Mouse (Mus musculus) heart, embryonic 12.5 days (tissue): Measurements from ENCODE around the gene Flywch2. TPM values are rescaled to one million over a fixed set of nuclear protein-coding genes. Genes with fewer than 3 reads are reported as not detected.
A peak's percentile ranks its signal among the peaks of the same experiment; 100 is the strongest.

Source experiments
- ATAC-seq: fragments of 200-750 bp; cut with Nextera tagmentation; 2 replicates; pipeline ENCODE4 v1.8.0; 2017; ENCODE audit warnings: moderate TSS enrichment, moderate library complexity; ENCODE audit not compliant: insufficient number of reproducible peaks, low FRiP score
- H3K27ac ChIP-seq: fragments of 300-500 bp; sonication (generic); 2 replicates; pipeline ENCODE4 v1.5.1; 2016; ENCODE audit warnings: mild to moderate bottlenecking, moderate library complexity; ENCODE audit not compliant: poor library complexity, severe bottlenecking
- H3K27me3 ChIP-seq: fragments of 300-500 bp; sonication (generic); replicated peaks from 2 replicates; pipeline ENCODE4 v1.6.1; 2016; ENCODE audit warnings: mild to moderate bottlenecking, moderate library complexity
- H3K36me3 ChIP-seq: fragments of 300-500 bp; sonication (generic); 2 replicates; pipeline ENCODE4 v1.6.1; 2016; ENCODE audit warnings: mild to moderate bottlenecking, moderate library complexity
- H3K4me1 ChIP-seq: fragments of 300-500 bp; sonication (generic); replicated peaks from 2 replicates; pipeline ENCODE4 v1.6.1; 2016; ENCODE audit warnings: mild to moderate bottlenecking
- H3K4me2 ChIP-seq: fragments of 300-500 bp; sonication (generic); 2 replicates; pipeline ENCODE4 v1.6.1; 2016; ENCODE audit warnings: mild to moderate bottlenecking, moderate library complexity
- H3K4me3 ChIP-seq: fragments of 300-500 bp; sonication (generic); 2 replicates; pipeline ENCODE4 v1.5.1; 2016; ENCODE audit warnings: mild to moderate bottlenecking
- H3K9ac ChIP-seq: fragments of 300-500 bp; sonication (generic); 2 replicates; pipeline ENCODE4 v1.6.1; 2016; ENCODE audit warnings: mild to moderate bottlenecking, moderate library complexity
- H3K9me3 ChIP-seq: fragments of 300-500 bp; sonication (generic); replicated peaks from 2 replicates; pipeline ENCODE4 v1.6.1; 2016; ENCODE audit warnings: mild to moderate bottlenecking, moderate library complexity
- WGBS: fragments of 180-500 bp; shearing (Covaris S2); methylation state at CpG from one replicate; pipeline ENCODE4 v1.1.7; 2016; 5-methylcytosine and 5-hydroxymethylcytosine counted together
- polyA plus RNA-seq: library from polyadenylated mRNA; unstranded; fragments of >200 nt; fragmentation: Nextera tagmentation; extraction: Ambion mirVana; gene quantifications from 2 replicates; pipeline ENCODE4 v1.2.1, GENCODE M21; 2016

The Flywch2 gene
- 6.9 and 7.3 TPM in 2 replicates for polyA plus RNA-seq

DNA sequence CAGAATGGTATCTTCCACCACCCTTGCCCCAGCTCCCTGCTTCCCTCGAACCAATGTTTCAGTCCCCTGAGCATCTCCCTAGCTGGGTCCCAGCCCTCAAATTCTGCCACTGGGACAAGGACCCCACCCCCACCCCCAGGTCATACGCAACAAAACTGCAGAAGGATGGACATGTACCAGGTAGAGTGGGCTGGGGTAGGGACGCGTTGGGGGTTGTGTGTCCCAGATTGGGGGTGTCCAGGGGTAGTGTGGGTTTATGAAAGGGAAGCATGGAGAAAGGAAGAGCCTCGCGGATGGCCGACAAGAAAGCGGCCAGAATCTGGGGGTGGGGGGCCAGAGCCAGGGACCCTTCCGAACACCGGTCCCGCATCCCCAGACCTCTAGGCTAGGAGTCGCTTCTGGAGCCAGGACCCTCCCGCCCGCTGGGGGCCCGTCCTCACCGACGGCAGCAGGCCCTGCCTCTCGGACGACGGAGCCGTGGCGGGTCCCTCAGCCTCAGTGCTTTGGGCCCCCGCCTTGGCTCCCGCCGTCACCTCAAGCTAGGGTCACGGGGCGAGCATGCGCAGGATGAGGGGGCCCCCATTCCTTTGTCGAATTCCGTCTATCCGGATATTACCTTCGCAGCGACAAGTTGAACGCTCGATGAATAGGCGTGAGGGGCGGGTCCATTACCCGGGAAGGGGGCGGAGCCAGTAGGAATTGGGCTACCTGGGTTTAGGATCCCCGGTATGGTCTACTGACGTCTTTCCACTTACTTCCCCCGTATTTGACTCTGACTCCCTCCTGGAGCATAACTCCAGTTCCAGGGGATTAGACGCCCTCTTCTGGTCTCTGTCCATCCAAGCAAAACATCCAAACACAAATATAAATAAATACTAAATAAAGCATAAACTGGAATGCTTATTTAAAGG, at the start of gene Flywch2:
TSS of gene Flywch2 (minus strand) at position 521 of the 911 bp plus-strand sequence.
- Histone ChIP-seq H3K4me3 (peak within 1 kb of the TSS; percentile 56), H3K9ac (peak within 1 kb of the TSS; percentile 71), H3K9me3 (no peaks in the 10 kb centered on the region), H3K27me3 (no peaks in the 10 kb centered on the region), H3K4me2 (peak within 1 kb of the TSS; percentile 84), H3K4me1 (peaks cover 13% of the 10 kb centered on the region), H3K36me3 (no peaks in the 10 kb centered on the region), H3K27ac (no peak within 1 kb of the TSS)
- peak; percentile 70 for ATAC-seq
- 3% methylated on average over 43 of the region's 43 CpGs for WGBS

DNA sequence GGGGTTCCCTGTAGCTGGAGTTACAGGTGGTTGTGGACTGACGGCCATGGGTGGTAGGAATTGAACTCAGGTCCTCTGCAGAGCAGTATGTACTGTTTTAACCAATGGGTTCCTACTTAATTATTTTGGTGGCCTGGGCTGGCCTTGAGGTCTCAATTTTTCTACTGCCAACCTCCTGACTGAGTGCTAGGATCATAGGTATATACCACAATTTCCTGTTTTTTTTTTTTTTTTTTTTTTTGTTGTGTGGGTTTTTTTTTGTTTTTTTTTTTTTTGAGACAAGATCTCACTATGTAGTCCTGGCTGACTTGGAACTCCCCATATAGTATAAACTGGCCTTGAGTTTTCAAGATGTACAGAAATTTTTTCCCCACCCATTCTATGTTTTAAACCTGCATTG, 45.3 kb upstream of the Flywch2 start:
- 97% methylated on average over 1 of the region's 1 CpGs for WGBS
- Histone ChIP-seq H3K27me3 (peaks cover 56% of the 10 kb centered on the region), H3K4me1 (peaks cover 11% of the 10 kb centered on the region), H3K4me3 (no peak overlapping the region), H3K36me3 (peaks cover 11% of the 10 kb centered on the region), H3K9me3 (no peaks in the 10 kb centered on the region), H3K27ac (no peak overlapping the region), H3K4me2 (no peak overlapping the region), H3K9ac (no peak overlapping the region)
- no peak for ATAC-seq

DNA sequence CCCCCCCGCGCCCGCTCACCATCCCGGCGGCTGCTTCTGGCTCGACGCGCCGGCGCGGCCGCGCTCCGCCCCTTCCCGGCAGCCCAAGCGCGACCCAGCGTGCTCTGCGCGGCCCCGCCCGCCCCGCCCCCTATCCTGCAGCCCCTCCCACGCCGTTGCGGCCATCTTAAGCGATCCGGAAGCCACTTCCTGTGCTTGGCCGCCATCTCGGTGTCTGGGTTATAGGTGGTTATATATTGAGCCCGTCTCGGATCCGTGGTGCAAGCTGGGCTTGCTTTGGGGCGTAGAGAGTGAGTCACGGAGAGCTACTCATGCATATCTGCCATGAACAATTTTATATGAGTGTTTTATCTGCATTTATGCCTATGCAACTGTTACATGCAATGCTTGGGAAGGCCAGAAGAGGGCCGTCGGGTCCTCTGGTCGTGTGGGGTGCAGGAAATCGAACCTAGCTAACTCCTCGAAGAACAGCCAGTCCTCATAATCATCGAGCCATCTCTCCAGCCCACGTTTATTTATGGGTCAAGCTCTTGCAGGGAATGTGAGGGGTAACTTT, 43.3 kb upstream of the Flywch2 start, which contains the start of gene Elob:
TSS of gene Elob (minus strand) at position 73 of the 556 bp plus-strand sequence.
- Histone ChIP-seq H3K36me3 (peaks cover 31% of the 10 kb centered on the region), H3K27me3 (peaks cover 36% of the 10 kb centered on the region), H3K9ac (peak within 1 kb of the TSS; percentile 88), H3K9me3 (no peaks in the 10 kb centered on the region), H3K4me3 (peak within 1 kb of the TSS; percentile 83), H3K27ac (peak within 1 kb of the TSS; percentile 90), H3K4me2 (peak within 1 kb of the TSS; percentile 73), H3K4me1 (peaks cover 11% of the 10 kb centered on the region)
- under 1% methylated on average over 37 of the region's 42 CpGs for WGBS
- ATAC-seq, result peak; percentile 95

DNA sequence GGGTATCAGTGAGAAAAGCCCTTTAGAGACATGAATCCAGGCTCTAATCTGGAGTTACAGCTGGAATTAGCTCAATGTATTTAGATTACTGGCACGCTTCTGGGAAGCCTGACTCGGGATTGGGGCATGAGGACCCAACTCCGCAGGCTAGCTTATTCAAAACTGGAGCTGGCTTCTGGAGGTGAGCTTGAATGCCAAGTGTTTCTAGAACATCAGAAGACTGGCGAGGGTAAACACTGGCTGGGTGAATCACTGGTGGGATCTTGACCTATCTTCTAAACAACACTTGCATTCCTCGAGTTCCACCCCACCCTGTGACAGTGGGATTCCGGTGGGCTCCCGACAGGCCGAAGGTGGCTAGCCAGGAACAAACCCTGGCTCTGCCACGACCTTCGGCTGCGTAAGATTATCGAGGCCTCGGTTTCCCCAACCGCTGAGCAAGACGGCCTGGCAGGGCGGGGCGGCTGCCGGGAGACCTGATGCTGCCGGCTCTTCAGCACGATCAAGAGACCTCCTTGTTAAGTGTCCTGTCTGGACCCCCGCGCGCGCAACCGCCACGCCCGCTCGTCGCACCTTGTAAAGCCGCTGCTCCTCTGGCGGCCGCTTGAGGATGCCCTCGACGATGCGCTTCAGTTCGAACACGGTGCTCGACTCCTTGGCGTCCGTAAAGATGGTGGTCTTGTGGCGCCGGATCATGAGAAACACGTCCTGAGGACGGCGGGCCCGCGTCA, 42.6 kb upstream of the Flywch2 start:
- WGBS, result under 1% methylated on average over 42 of the region's 47 CpGs
- ATAC-seq, result peak; percentile 73
- peak overlapping the region; percentile 83 for H3K4me3 ChIP-seq
- H3K36me3 ChIP-seq, result peaks cover 38% of the 10 kb centered on the region
- peaks cover 11% of the 10 kb centered on the region for H3K4me1 ChIP-seq
- H3K9me3 ChIP-seq, result no peaks in the 10 kb centered on the region
- peak overlapping the region; percentile 88 for H3K9ac ChIP-seq
- peak overlapping the region; percentile 74 for H3K27ac ChIP-seq
- peaks cover 29% of the 10 kb centered on the region for H3K27me3 ChIP-seq
- peak overlapping the region; percentile 73 for H3K4me2 ChIP-seq

DNA sequence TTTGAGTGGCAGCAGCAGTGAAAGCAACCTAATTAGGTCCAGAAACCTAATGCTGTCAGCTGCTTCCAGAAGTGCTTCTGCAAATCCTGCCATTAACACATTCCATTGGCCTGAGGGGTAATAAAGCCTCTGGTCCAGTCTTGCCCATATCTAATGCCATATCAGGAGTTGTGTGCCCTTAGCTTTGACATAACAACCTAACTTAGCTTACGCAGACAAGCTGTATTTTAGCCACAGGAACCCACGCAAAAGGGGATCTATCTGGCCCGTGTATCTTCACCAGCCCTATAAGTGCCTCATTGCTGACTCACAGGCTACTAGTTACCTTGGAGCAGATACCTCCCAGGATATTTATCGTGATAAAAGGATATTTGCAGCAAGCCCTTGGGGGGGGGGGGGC, 39.7 kb upstream of the Flywch2 start:
- no peak overlapping the region for H3K4me3 ChIP-seq
- 75% methylated on average over 4 of the region's 4 CpGs for WGBS
- ATAC-seq, result no peak

DNA sequence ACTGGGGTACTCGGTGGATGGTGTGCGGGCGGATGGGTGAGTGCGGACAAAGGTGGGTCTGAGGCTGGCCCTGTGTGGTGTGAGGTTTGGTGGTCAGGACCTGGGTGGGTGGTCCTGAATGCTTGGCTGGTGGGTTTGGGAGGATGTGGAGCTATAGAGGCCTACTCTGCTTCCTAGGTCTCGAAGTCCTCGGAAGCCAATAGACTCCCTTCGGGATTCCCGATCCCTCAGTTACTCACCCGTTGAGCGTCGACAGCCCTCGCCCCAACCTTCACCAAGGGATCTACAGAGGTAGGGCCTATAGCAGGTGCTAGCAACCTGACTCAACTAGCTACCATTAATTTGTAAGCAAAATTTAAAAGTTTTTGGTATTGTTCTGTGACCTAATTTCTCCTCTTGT, 37.7 kb upstream of the Flywch2 start:
- peaks cover 15% of the 10 kb centered on the region for H3K4me1 ChIP-seq
- no peak overlapping the region for H3K27ac ChIP-seq
- no peaks in the 10 kb centered on the region for H3K27me3 ChIP-seq
- H3K36me3 ChIP-seq, result peaks cover 86% of the 10 kb centered on the region
- H3K4me3 ChIP-seq, result no peak overlapping the region
- ATAC-seq, result no peak
- no peak overlapping the region for H3K4me2 ChIP-seq
- WGBS, result 93% methylated on average over 12 of the region's 12 CpGs
- H3K9ac ChIP-seq, result no peak overlapping the region
- peaks cover 9% of the 10 kb centered on the region for H3K9me3 ChIP-seq

More for the DNA sequence above, 39.7 kb upstream of the Flywch2 start:
- Histone ChIP-seq H3K4me1 (peaks cover 15% of the 10 kb centered on the region), H3K9ac (no peak overlapping the region), H3K9me3 (no peaks in the 10 kb centered on the region), H3K4me2 (no peak overlapping the region), H3K27me3 (0 out of 2 replicates have a peak, but pooled peaks cover 6% of the 10 kb centered on the region), H3K27ac (no peak overlapping the region), H3K36me3 (peaks cover 66% of the 10 kb centered on the region)

DNA sequence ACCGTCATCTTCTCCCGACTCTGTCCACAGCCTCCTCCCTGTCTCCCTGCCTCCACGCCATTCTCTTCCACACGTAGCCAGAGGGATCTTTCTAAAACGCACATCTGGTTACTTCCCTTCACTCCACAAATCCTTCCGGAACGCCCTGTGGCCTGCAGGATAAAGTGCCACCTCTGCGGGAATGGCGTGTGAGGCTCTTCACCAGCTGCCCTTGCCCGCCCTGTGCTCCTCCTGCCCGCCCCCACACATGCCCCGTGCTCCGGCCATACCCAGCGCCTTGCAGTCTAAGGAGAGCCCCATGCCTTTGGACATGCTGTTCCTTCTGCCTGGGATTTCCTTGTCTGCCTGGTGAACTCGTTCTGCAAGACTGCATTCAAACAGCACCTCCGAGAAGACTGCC, 37.1 kb upstream of the Flywch2 start:
- no peaks in the 10 kb centered on the region for H3K27me3 ChIP-seq
- peaks cover 14% of the 10 kb centered on the region for H3K9me3 ChIP-seq
- no peak overlapping the region for H3K4me2 ChIP-seq
- WGBS, result 79% methylated on average over 16 of the region's 16 CpGs
- H3K9ac ChIP-seq, result no peak overlapping the region
- H3K36me3 ChIP-seq, result peaks cover 92% of the 10 kb centered on the region
- no peak overlapping the region for H3K27ac ChIP-seq
- H3K4me1 ChIP-seq, result peaks cover 13% of the 10 kb centered on the region
- H3K4me3 ChIP-seq, result no peak overlapping the region
- no peak for ATAC-seq

DNA sequence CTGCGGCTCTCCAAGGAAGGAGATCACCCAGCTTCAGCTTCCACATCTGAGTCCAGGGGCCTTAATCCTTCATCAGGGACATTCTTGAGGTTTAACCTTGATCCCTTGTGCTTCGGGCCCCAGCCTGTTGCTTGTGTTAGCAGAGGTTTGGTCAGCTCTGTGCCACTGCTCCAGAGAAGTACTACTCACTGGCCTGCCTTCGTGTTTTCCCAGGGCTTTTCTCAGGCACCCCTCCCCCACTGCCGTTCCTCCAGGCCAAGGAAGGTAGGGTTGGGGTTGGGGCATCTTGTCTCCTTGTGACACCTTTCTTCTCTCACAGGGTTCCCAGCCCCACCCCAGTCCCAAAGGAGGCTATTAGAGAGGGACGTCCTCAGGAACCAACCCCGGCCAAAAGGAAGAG, 36.2 kb upstream of the Flywch2 start:
- ATAC-seq, result no peak
- Histone ChIP-seq H3K4me2 (no peak overlapping the region), H3K9ac (no peak overlapping the region), H3K9me3 (peaks cover 14% of the 10 kb centered on the region), H3K27me3 (no peaks in the 10 kb centered on the region), H3K27ac (no peak overlapping the region), H3K36me3 (peaks cover 98% of the 10 kb centered on the region), H3K4me1 (0 out of 2 replicates have a peak, but pooled peaks cover 5% of the 10 kb centered on the region), H3K4me3 (no peak overlapping the region)
- WGBS, result 67% methylated on average over 6 of the region's 6 CpGs

DNA sequence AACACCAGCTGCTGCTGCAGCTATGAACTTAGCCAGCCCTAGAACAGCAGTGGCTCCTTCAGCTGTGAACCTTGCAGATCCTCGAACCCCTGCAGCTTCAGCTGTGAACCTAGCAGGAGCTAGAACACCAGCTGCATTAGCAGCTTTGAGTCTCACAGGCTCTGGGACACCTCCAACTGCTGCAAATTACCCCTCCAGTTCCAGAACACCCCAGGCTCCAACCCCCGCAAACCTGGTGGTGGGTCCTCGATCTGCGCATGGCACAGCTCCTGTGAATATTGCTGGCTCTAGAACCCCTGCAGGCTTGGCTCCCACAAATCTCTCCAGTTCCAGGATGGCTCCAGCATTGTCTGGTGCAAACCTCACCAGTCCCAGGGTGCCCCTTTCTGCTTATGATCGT, 34.9 kb upstream of the Flywch2 start:
- no peak overlapping the region for H3K27ac ChIP-seq
- 94% methylated on average over 5 of the region's 5 CpGs for WGBS
- H3K4me1 ChIP-seq, result 0 out of 2 replicates have a peak, but pooled peaks cover 4% of the 10 kb centered on the region
- H3K9me3 ChIP-seq, result peaks cover 14% of the 10 kb centered on the region
- no peak for ATAC-seq
- H3K9ac ChIP-seq, result no peak overlapping the region
- H3K4me3 ChIP-seq, result no peak overlapping the region
- no peak overlapping the region for H3K4me2 ChIP-seq
- H3K27me3 ChIP-seq, result no peaks in the 10 kb centered on the region
- peaks cover 99% of the 10 kb centered on the region for H3K36me3 ChIP-seq

DNA sequence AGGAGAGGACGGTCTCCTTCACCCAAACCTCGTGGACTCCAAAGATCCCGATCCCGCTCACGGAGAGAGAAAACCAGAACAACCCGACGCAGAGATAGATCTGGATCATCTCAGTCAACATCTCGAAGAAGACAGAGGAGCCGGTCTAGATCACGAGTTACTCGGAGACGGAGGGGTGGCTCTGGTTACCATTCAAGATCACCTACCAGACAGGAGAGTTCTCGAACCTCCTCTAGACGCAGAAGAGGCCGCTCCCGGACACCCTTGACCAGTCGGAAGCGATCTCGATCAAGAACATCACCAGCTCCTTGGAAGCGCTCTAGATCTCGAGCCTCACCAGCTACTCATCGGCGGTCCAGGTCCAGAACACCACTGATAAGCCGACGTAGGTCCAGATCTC, 33.4 kb upstream of the Flywch2 start:
- peaks cover 19% of the 10 kb centered on the region for H3K9me3 ChIP-seq

DNA sequence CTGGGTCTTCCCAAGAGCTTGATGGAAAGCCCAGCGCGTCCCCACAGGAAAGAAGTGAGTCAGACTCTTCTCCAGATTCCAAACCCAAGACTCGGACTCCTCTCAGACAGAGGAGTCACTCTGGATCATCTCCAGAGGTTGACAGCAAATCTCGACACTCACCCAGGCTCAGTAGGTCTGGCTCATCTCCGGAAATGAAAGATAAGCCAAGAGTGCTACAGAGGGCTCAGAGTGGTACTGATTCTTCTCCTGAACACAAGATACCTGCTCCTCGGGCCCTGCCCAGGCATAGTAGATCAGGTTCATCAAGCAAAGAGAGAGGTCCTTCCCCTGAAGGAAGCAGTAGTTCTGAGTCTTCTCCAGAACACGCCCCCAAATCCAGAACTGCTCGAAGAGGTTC, 32.7 kb upstream of the Flywch2 start:
- no peak for ATAC-seq
- no peak overlapping the region for H3K9ac ChIP-seq
- H3K27me3 ChIP-seq, result no peaks in the 10 kb centered on the region
- no peak overlapping the region for H3K27ac ChIP-seq
- H3K4me3 ChIP-seq, result no peak overlapping the region
- H3K4me1 ChIP-seq, result 0 out of 2 replicates have a peak, but pooled peaks cover 4% of the 10 kb centered on the region
- peaks cover 19% of the 10 kb centered on the region for H3K9me3 ChIP-seq
- WGBS, result 95% methylated on average over 8 of the region's 8 CpGs
- H3K4me2 ChIP-seq, result no peak overlapping the region
- H3K36me3 ChIP-seq, result peaks cover 98% of the 10 kb centered on the region

More for the DNA sequence above, 33.4 kb upstream of the Flywch2 start:
- no peak overlapping the region for H3K27ac ChIP-seq
- no peaks in the 10 kb centered on the region for H3K27me3 ChIP-seq
- H3K4me2 ChIP-seq, result no peak overlapping the region
- H3K4me3 ChIP-seq, result no peak overlapping the region
- ATAC-seq, result no peak
- H3K9ac ChIP-seq, result no peak overlapping the region
- 0 out of 2 replicates have a peak, but pooled peaks cover 4% of the 10 kb centered on the region for H3K4me1 ChIP-seq
- 98% methylated on average over 25 of the region's 25 CpGs for WGBS
- H3K36me3 ChIP-seq, result peaks cover 98% of the 10 kb centered on the region
